Mouse (Mus musculus): ENCODE data around the gene Cacna1d. TPM values are rescaled to one million over a fixed set of nuclear protein-coding genes. Genes with fewer than 3 reads are reported as not detected.

Gene Cacna1d
- polyA plus RNA-seq, 1 experiment from 2014 or later, result 2.2 TPM

DNA sequence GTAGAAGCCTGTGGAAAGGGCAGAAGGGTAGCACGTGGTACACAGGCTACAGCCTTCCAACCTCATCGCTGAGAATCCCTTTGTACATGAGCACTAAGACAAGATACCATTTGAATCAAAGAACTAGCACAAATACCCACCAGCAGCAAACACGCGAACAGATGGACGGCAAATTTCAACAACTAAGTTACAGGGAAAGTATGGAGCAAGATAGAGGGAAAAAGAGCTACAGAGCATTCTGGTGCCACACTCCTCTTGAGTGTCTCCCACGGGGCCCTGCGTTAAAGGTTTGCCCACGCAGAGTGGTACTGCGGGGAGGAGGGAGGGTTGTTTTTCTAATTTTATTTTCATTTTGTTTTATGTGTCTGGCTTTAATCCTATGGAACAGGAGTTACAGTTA, 215.7 kb downstream of the Cacna1d start:
- H3K27ac ChIP-seq (replicated peaks), result no peak overlapping the region

DNA sequence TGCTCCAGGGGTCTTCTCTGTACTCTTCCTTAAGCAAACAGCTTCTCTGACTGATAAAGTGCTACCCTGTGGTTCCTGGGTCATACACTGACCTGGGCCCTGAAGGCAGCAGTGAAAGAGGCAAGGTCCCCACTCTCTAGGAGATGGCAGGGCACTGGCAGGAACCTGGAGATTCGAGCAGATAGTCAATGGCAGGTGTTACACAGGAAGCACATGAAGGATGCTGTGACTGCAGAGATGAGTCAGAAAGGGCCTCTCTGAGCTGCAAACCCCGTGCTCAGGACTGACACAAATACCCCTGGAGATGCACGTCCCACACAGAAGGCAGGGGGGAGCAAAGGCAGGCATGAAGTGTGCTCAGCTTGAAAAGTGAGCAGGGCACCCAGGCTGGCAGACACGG, 218.3 kb downstream of the Cacna1d start:
- Histone ChIP-seq H3K9me3 (ENCODE audit: control insufficient read depth, low read length) (no peaks in the 10 kb centered on the region), H3K4me2 (replicated peaks; ENCODE audit: low read depth) (no peak overlapping the region), H3K27ac (replicated peaks) (no peak overlapping the region), H3K9ac (ENCODE audit: low read length) (no peak overlapping the region), H3K4me1 (replicated peaks; ENCODE audit: control insufficient read depth, insufficient read depth) (0 out of 2 replicates have a peak, but pooled peaks cover 4% of the 10 kb centered on the region), H3K4me3 (ENCODE audit: low read depth, low read length) (no peak overlapping the region), H3K36me3 (ENCODE audit: control insufficient read depth, insufficient read depth, low read length) (no peaks in the 10 kb centered on the region), H3K27me3 (ENCODE audit: control insufficient read depth, insufficient read depth, low read length) (no peaks in the 10 kb centered on the region)
- no peak for TF ChIP-seq EP300 (optimal IDR thresholded peaks at IDR 0.05)
- TF ChIP-seq CTCF (IDR thresholded peaks at IDR 0.05; ENCODE audit: low read depth), result no peak
- WGBS, result 78% methylated on average over 4 of the region's 4 CpGs
- ATAC-seq (ENCODE audit: low FRiP score, low TSS enrichment), result no peak
- no peak for DNase-seq (ENCODE audit: low spot score)

More for the DNA sequence above, 215.7 kb downstream of the Cacna1d start:
- no peaks in the 10 kb centered on the region for H3K27me3 ChIP-seq (ENCODE audit: control insufficient read depth, insufficient read depth, low read length)
- no peaks in the 10 kb centered on the region for H3K36me3 ChIP-seq (ENCODE audit: control insufficient read depth, insufficient read depth, low read length)
- ATAC-seq (ENCODE audit: low FRiP score, low TSS enrichment) (no peak), DNase-seq (ENCODE audit: low spot score) (no peak)
- TF ChIP-seq EP300 (optimal IDR thresholded peaks at IDR 0.05) (no peak), CTCF (IDR thresholded peaks at IDR 0.05; ENCODE audit: low read depth) (no peak)
- 84% methylated on average over 9 of the region's 9 CpGs for WGBS
- H3K4me2 ChIP-seq (replicated peaks; ENCODE audit: low read depth), result no peak overlapping the region
- no peak overlapping the region for H3K4me3 ChIP-seq (ENCODE audit: low read depth, low read length)
- no peak overlapping the region for H3K9ac ChIP-seq (ENCODE audit: low read length)
- 0 out of 2 replicates have a peak, but pooled peaks cover 4% of the 10 kb centered on the region for H3K4me1 ChIP-seq (replicated peaks; ENCODE audit: control insufficient read depth, insufficient read depth)
- H3K9me3 ChIP-seq (ENCODE audit: control insufficient read depth, low read length), result no peaks in the 10 kb centered on the region

DNA sequence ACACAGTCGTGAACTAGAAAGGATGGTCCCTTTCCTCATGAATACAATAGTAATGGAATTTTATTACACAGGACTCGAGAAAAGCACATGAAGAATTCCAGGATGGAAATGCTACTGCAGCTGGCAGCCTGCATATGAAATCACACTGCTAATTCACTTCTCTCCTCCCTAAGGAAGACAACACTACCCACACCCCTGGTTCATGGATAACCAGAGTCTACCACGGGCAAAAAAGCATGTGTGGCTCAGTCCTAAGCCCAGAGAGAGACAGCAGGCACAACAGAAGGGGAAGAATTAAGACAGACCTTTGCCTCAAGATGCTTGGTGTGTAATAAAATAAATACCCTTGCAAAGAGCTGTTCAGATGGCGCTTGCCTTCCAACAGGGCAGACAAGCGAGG, 218.7 kb downstream of the Cacna1d start:
- no peaks in the 10 kb centered on the region for H3K9me3 ChIP-seq (ENCODE audit: control insufficient read depth, low read length)
- no peak for DNase-seq (ENCODE audit: low spot score)
- TF ChIP-seq EP300 (optimal IDR thresholded peaks at IDR 0.05) (no peak), CTCF (IDR thresholded peaks at IDR 0.05; ENCODE audit: low read depth) (no peak)

GRCm38 (mm10) chr14:30271856-30272255, 219.4 kb downstream of the Cacna1d start:
- H3K4me2 ChIP-seq (replicated peaks; ENCODE audit: low read depth), result no peak overlapping the region
- 68% methylated on average over 8 of the region's 8 CpGs for WGBS
- H3K9me3 ChIP-seq (ENCODE audit: control insufficient read depth, low read length), result no peaks in the 10 kb centered on the region
- no peaks in the 10 kb centered on the region for H3K36me3 ChIP-seq (ENCODE audit: control insufficient read depth, insufficient read depth, low read length)
- H3K9ac ChIP-seq (ENCODE audit: low read length), result no peak overlapping the region
- no peak for TF ChIP-seq CTCF (IDR thresholded peaks at IDR 0.05; ENCODE audit: low read depth)
- no peak for TF ChIP-seq EP300 (optimal IDR thresholded peaks at IDR 0.05)
- H3K27me3 ChIP-seq (ENCODE audit: control insufficient read depth, insufficient read depth, low read length), result no peaks in the 10 kb centered on the region
- H3K4me1 ChIP-seq (replicated peaks; ENCODE audit: control insufficient read depth, insufficient read depth), result 0 out of 2 replicates have a peak, but pooled peaks cover 4% of the 10 kb centered on the region
- no peak overlapping the region for H3K27ac ChIP-seq (replicated peaks)
- H3K4me3 ChIP-seq (ENCODE audit: low read depth, low read length), result no peak overlapping the region
- ATAC-seq (ENCODE audit: low FRiP score, low TSS enrichment) (no peak), DNase-seq (ENCODE audit: low spot score) (no peak)

More for the DNA sequence above, 218.7 kb downstream of the Cacna1d start:
- Histone ChIP-seq H3K4me1 (replicated peaks; ENCODE audit: control insufficient read depth, insufficient read depth) (0 out of 2 replicates have a peak, but pooled peaks cover 4% of the 10 kb centered on the region), H3K9ac (ENCODE audit: low read length) (no peak overlapping the region), H3K4me2 (replicated peaks; ENCODE audit: low read depth) (no peak overlapping the region), H3K4me3 (ENCODE audit: low read depth, low read length) (no peak overlapping the region), H3K27me3 (ENCODE audit: control insufficient read depth, insufficient read depth, low read length) (no peaks in the 10 kb centered on the region), H3K36me3 (ENCODE audit: control insufficient read depth, insufficient read depth, low read length) (no peaks in the 10 kb centered on the region), H3K27ac (replicated peaks) (no peak overlapping the region)
- 75% methylated on average over 5 of the region's 5 CpGs for WGBS
- no peak for ATAC-seq (ENCODE audit: low FRiP score, low TSS enrichment)

DNA sequence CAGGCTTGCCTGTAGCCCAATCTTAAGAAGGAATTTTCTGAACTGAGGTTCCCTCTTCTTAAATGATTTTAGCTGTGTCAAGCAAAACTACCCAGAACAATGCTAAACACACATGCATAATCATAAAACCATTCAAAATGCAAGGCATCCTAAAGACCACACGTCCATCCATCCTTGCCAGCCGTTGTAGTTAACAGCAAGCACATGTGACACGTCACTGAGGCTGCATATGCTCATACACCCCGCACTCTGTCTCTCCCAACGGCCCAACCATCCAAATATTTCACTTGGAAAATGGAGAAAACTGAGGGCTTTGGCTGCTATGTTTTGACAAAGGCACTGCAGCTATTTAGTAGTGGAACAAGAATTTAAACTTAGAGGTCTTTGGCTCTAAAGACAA, 220.9 kb downstream of the Cacna1d start:
- TF ChIP-seq CTCF (IDR thresholded peaks at IDR 0.05; ENCODE audit: low read depth) (no peak), EP300 (optimal IDR thresholded peaks at IDR 0.05) (no peak)
- Histone ChIP-seq H3K27ac (replicated peaks) (no peak overlapping the region), H3K4me2 (replicated peaks; ENCODE audit: low read depth) (no peak overlapping the region), H3K9ac (ENCODE audit: low read length) (no peak overlapping the region), H3K4me1 (replicated peaks; ENCODE audit: control insufficient read depth, insufficient read depth) (no peaks in the 10 kb centered on the region), H3K36me3 (ENCODE audit: control insufficient read depth, insufficient read depth, low read length) (no peaks in the 10 kb centered on the region), H3K4me3 (ENCODE audit: low read depth, low read length) (no peak overlapping the region), H3K27me3 (ENCODE audit: control insufficient read depth, insufficient read depth, low read length) (no peaks in the 10 kb centered on the region), H3K9me3 (ENCODE audit: control insufficient read depth, low read length) (no peaks in the 10 kb centered on the region)
- DNase-seq (ENCODE audit: low spot score) (no peak), ATAC-seq (ENCODE audit: low FRiP score, low TSS enrichment) (no peak)
- WGBS, result 73% methylated on average over 5 of the region's 5 CpGs

DNA sequence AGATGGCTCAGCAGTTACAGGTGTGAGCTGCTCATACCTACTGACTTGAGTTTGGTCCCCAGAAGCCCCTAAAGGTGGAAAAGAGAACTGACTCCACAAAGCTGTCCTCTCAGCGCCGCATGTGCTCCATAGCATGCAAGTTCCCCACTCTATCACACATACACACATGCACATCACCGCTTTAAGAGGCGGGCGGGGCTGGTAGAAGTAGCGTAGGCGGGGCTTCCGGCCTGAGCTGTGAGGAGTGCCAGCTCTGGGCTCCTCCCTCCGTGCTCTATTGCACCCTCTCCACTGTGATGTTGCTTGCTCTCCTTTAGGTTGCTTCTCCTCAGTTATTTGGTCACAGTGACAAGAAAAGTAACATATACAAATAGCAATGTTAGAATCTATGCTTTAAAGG, 225.5 kb downstream of the Cacna1d start:
- Histone ChIP-seq H3K4me3 (ENCODE audit: low read depth, low read length) (no peak overlapping the region), H3K4me2 (replicated peaks; ENCODE audit: low read depth) (no peak overlapping the region), H3K27me3 (ENCODE audit: control insufficient read depth, insufficient read depth, low read length) (no peaks in the 10 kb centered on the region), H3K9me3 (ENCODE audit: control insufficient read depth, low read length) (no peaks in the 10 kb centered on the region), H3K4me1 (replicated peaks; ENCODE audit: control insufficient read depth, insufficient read depth) (no peaks in the 10 kb centered on the region), H3K9ac (ENCODE audit: low read length) (no peak overlapping the region), H3K27ac (replicated peaks) (no peak overlapping the region), H3K36me3 (ENCODE audit: control insufficient read depth, insufficient read depth, low read length) (no peaks in the 10 kb centered on the region)
- DNase-seq (ENCODE audit: low spot score) (no peak), ATAC-seq (ENCODE audit: low FRiP score, low TSS enrichment) (peak; percentile 56; the same call in 1 of the 2 replicates)
- WGBS, result 80% methylated on average over 9 of the region's 9 CpGs
- TF ChIP-seq CTCF (IDR thresholded peaks at IDR 0.05; ENCODE audit: low read depth), result no peak
- no peak for TF ChIP-seq EP300 (optimal IDR thresholded peaks at IDR 0.05)

Measured in stomach, postnatal 0 days (tissue).